Mouse (Mus musculus) neural tube, embryonic 15.5 days (tissue): ENCODE measurements around the gene Hopx. TPM values are rescaled to one million over a fixed set of nuclear protein-coding genes. Genes with fewer than 3 reads are reported as not detected.

Experiments
- ATAC-seq: fragments of 200-750 bp; cut with Nextera tagmentation; 2 replicates; pipeline ENCODE4 v1.8.0; 2017; ENCODE audit warnings: mild to moderate bottlenecking, moderate TSS enrichment, moderate library complexity; ENCODE audit not compliant: low FRiP score
- H3K27ac ChIP-seq: fragments of 300-500 bp; sonication (generic); replicated peaks from 2 replicates; pipeline ENCODE4 v1.5.1; 2015; ENCODE audit warnings: mild to moderate bottlenecking, inconsistent platforms
- H3K27me3 ChIP-seq: fragments of 300-500 bp; sonication (generic); replicated peaks from 2 replicates; pipeline ENCODE4 v1.6.1; 2015; ENCODE audit warnings: inconsistent platforms
- H3K36me3 ChIP-seq: fragments of 300-500 bp; sonication (generic); 2 replicates; pipeline ENCODE4 v1.6.1; 2015; ENCODE audit warnings: inconsistent platforms
- H3K4me1 ChIP-seq: fragments of 300-500 bp; sonication (generic); 2 replicates; pipeline ENCODE4 v1.6.1; 2015; ENCODE audit warnings: inconsistent platforms
- H3K4me2 ChIP-seq: fragments of 300-500 bp; sonication (generic); 2 replicates; pipeline ENCODE4 v1.6.1; 2015; ENCODE audit warnings: inconsistent platforms, mild to moderate bottlenecking, moderate library complexity
- H3K4me3 ChIP-seq: fragments of 300-500 bp; sonication (generic); replicated peaks from 2 replicates; pipeline ENCODE4 v1.5.1; 2015; ENCODE audit warnings: mild to moderate bottlenecking, inconsistent platforms
- H3K9ac ChIP-seq: fragments of 300-500 bp; sonication (generic); replicated peaks from 2 replicates; pipeline ENCODE4 v1.6.1; 2015; ENCODE audit warnings: mild to moderate bottlenecking, inconsistent platforms
- H3K9me3 ChIP-seq: fragments of 300-500 bp; sonication (generic); replicated peaks from 2 replicates; pipeline ENCODE4 v1.6.1; 2016; ENCODE audit warnings: inconsistent platforms
- WGBS: fragments of 180-500 bp; shearing (Covaris S2); methylation state at CpG from one replicate; pipeline ENCODE4 v1.1.7; 2015; ENCODE audit warnings: mixed read lengths; 5-methylcytosine and 5-hydroxymethylcytosine counted together
- polyA plus RNA-seq: library from polyadenylated mRNA; unstranded; fragments of >200 nt; fragmentation: Nextera tagmentation; extraction: Ambion mirVana; gene quantifications from 2 replicates; pipeline ENCODE4 v1.2.1, GENCODE M21; 2015

Hopx gene
- polyA plus RNA-seq, 1 experiment from 2014 or later = 12.2 TPM

DNA sequence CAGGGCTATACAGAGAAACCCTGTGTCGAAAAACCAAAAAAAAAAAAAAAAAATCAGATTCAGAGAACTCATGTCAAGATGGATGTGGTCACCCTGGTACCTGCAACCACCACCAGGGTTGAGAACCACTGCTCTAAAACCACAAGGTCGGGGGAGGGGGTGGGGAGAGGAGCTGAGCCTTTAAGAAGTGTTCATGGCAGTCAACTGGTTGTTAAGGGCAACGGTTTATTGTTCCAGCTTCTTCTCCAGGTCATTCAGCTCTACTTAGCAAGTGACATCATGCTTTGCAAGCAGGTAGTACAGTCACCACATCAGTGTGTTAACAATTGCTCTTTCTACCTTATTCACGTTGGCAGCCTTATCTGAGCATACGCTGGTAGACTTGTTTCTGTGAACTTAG is 29.7 kb upstream of the Hopx start:
- Histone ChIP-seq H3K27ac (no peak overlapping the region), H3K9me3 (no peaks in the 10 kb centered on the region), H3K4me3 (no peak overlapping the region), H3K36me3 (no peaks in the 10 kb centered on the region), H3K9ac (no peak overlapping the region), H3K4me2 (no peak overlapping the region), H3K27me3 (no peaks in the 10 kb centered on the region), H3K4me1 (peaks cover 15% of the 10 kb centered on the region)
- WGBS = 74% methylated on average over 5 of the region's 5 CpGs
- no peak for ATAC-seq

GRCm38 (mm10) chr5:77143076-77143475 is 28.2 kb upstream of the Hopx start:
- Histone ChIP-seq H3K36me3 (no peaks in the 10 kb centered on the region), H3K9ac (no peak overlapping the region), H3K4me2 (no peak overlapping the region), H3K27me3 (no peaks in the 10 kb centered on the region), H3K4me1 (peaks cover 19% of the 10 kb centered on the region), H3K9me3 (no peaks in the 10 kb centered on the region), H3K27ac (no peak overlapping the region), H3K4me3 (no peak overlapping the region)
- ATAC-seq = no peak
- 89% methylated on average over 3 of the region's 3 CpGs for WGBS

DNA sequence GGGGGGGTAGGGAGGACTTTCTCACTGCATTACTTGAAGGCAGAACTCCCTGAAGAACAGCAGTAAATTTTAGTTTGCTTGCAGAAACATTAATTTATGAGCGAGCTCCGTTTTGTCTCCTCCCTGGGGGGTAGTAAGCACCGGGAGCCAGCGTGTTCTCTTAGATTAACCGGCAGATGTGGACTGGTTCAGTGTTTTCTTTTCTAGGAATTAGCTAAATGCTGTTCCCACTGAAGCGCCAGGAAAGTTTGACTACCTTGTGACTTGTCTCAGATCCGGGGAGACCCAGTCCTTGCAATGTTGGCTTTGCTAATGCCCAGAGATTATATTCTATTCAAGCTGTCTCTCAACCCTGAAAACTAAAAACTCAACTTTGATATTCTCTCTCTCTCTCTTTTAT is 26.4 kb upstream of the Hopx start:
- WGBS = 26% methylated on average over 7 of the region's 7 CpGs
- Histone ChIP-seq H3K4me1 (peaks cover 26% of the 10 kb centered on the region), H3K4me2 (no peak overlapping the region), H3K9me3 (no peaks in the 10 kb centered on the region), H3K4me3 (no peak overlapping the region), H3K9ac (no peak overlapping the region), H3K27ac (no peak overlapping the region), H3K36me3 (no peaks in the 10 kb centered on the region), H3K27me3 (no peaks in the 10 kb centered on the region)
- ATAC-seq = no peak

DNA sequence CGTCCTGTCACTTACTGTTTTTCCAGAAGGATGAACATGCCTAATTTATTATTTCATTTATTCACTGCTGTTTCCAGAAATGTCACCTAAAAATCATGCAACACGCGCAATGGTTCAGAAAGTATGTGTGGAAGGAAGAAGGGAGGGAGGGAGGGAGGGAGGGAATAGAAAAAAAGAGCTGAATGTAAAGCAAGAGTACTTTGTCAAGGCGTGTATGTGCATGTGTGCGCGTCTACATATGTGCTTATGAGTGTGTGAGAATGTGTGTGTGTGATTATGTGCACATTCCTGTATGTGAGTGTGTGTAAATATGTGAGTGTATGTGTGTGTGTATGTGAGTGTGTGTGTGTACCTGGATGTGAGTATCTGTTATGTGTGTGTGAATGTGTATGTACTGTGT is 25.9 kb upstream of the Hopx start:
- Histone ChIP-seq H3K4me1 (peaks cover 26% of the 10 kb centered on the region), H3K36me3 (no peaks in the 10 kb centered on the region), H3K4me2 (no peak overlapping the region), H3K9ac (no peak overlapping the region), H3K27me3 (no peaks in the 10 kb centered on the region), H3K9me3 (no peaks in the 10 kb centered on the region), H3K4me3 (no peak overlapping the region), H3K27ac (no peak overlapping the region)
- ATAC-seq = no peak
- 82% methylated on average over 6 of the region's 6 CpGs for WGBS

- WGBS = 35% methylated on average over 6 of the region's 6 CpGs
Measured at GRCm38 (mm10) chr5:77140108-77140507, 25.2 kb upstream of the Hopx start.

GRCm38 (mm10) chr5:77137701-77138265 is 22.9 kb upstream of the Hopx start:
- peak; percentile 67 for ATAC-seq
- Histone ChIP-seq H3K9me3 (no peaks in the 10 kb centered on the region), H3K36me3 (no peaks in the 10 kb centered on the region), H3K4me2 (no peak overlapping the region), H3K27me3 (no peaks in the 10 kb centered on the region), H3K9ac (no peak overlapping the region), H3K4me1 (peaks cover 26% of the 10 kb centered on the region), H3K4me3 (no peak overlapping the region), H3K27ac (peak overlapping the region; percentile 70)
- WGBS = 30% methylated on average over 8 of the region's 8 CpGs

More at GRCm38 (mm10) chr5:77140108-77140507, 25.2 kb upstream of the Hopx start:
- no peak overlapping the region for H3K9ac ChIP-seq
- no peaks in the 10 kb centered on the region for H3K27me3 ChIP-seq
- H3K9me3 ChIP-seq = no peaks in the 10 kb centered on the region
- H3K27ac ChIP-seq = no peak overlapping the region
- ATAC-seq = no peak
- peak overlapping the region; percentile 13; the same call in 1 of the 2 replicates for H3K4me2 ChIP-seq
- H3K4me1 ChIP-seq = peaks cover 26% of the 10 kb centered on the region
- no peaks in the 10 kb centered on the region for H3K36me3 ChIP-seq
- H3K4me3 ChIP-seq = no peak overlapping the region

DNA sequence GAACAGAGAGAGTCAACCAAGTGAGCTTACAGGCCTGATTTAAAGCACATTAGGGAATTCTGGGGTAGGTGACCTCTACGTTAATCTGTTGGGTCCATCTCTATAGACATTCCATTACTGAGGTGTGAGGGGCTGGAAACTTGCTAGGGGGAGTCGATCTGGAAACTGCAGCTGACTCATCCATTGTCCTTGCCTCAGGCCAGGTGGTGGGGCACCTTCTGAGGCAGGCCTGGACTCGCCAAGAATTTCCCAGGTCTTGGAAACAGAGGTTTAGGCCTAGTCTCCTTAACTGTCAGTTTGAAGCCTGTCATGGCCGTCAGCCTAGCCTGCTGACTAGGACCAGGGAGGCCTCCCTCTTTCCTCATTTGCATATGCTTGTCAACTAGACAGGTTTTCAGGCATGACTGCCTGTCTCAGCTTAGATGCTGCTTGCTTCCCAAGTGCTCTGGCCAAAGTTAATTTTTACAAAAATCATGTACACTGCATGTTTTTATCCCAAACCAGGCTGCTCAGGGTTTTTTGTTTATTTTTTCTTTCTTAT is 21.8 kb upstream of the Hopx start:
- H3K27me3 ChIP-seq = no peaks in the 10 kb centered on the region
- ATAC-seq = no peak

DNA sequence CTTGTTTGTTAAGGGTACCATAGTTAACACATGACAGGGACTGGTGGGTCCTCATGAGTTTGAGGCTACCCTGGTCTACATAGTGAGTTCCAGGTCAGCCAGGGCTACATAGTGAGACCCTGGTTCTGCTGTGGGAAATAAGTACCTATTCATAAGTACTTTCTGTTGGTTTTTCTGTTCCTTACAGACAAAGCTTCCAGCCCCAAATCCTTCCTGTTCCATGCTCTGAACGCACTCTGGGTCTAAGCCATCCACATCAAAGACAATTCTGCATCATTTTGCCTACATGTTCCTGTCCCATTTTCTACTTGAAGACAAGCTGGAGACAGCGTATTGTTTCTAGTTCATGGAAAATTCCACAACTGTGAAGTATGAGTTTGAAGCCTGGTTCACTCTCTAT is 20.0 kb upstream of the Hopx start:
- Histone ChIP-seq H3K4me2 (no peak overlapping the region), H3K36me3 (no peaks in the 10 kb centered on the region), H3K9me3 (no peaks in the 10 kb centered on the region), H3K4me3 (no peak overlapping the region), H3K27ac (no peak overlapping the region), H3K4me1 (peaks cover 12% of the 10 kb centered on the region), H3K9ac (no peak overlapping the region), H3K27me3 (no peaks in the 10 kb centered on the region)
- no peak for ATAC-seq
- WGBS = 93% methylated on average over 2 of the region's 2 CpGs

More for the DNA sequence above, 21.8 kb upstream of the Hopx start:
- Histone ChIP-seq H3K27ac (no peak overlapping the region), H3K4me3 (no peak overlapping the region), H3K9me3 (no peaks in the 10 kb centered on the region), H3K36me3 (no peaks in the 10 kb centered on the region), H3K4me2 (no peak overlapping the region), H3K9ac (no peak overlapping the region), H3K4me1 (peaks cover 26% of the 10 kb centered on the region)
- WGBS = 71% methylated on average over 4 of the region's 4 CpGs

DNA sequence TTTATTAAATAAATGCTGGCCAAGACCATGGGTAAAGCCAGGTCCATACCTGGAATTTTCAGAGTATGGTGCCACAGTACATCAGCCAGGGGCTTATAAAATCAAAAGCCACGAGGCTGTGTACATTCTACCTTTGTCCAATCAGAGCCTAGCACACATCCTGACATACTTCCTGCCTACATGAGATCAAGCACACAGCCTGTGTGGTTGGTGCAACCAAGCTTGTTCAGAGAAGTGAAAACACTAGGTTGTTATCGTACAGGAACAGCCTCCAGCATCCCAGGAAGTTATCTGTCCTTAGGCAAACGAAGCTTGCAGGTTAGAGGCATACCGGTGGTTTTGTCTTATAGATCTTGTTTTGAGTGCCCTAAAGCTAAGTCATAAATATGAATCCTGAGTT is 19.5 kb upstream of the Hopx start:
- Histone ChIP-seq H3K9ac (no peak overlapping the region), H3K27me3 (no peaks in the 10 kb centered on the region), H3K4me3 (no peak overlapping the region), H3K9me3 (no peaks in the 10 kb centered on the region), H3K27ac (no peak overlapping the region), H3K4me2 (no peak overlapping the region), H3K4me1 (peaks cover 9% of the 10 kb centered on the region), H3K36me3 (no peaks in the 10 kb centered on the region)
- no peak for ATAC-seq
- 80% methylated on average over 4 of the region's 4 CpGs for WGBS

DNA sequence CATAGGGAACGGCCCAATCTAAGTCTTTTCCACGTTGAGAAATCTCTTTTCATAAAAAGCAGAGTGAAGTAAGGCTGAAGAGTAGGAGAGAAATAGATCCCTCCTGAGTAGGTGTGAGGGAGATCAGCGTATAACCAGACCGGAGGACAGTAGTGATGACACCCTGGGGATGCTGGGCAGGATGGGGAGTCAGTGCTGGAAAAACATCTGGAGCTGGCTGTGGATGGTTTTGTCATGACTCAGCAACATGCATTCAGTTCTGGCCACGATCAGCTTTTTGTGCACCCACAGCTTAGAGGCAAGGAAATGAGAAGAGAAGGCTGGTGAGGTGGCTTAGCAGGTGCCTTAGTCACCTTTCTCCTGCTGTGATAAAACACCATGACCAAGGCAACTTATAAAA is 19.0 kb upstream of the Hopx start:
- no peak for ATAC-seq
- no peak overlapping the region for H3K4me3 ChIP-seq
- 65% methylated on average over 5 of the region's 5 CpGs for WGBS
- H3K9me3 ChIP-seq = no peaks in the 10 kb centered on the region
- H3K36me3 ChIP-seq = no peaks in the 10 kb centered on the region
- H3K4me2 ChIP-seq = no peak overlapping the region
- no peak overlapping the region for H3K27ac ChIP-seq
- no peak overlapping the region for H3K9ac ChIP-seq
- peaks cover 7% of the 10 kb centered on the region for H3K4me1 ChIP-seq
- no peaks in the 10 kb centered on the region for H3K27me3 ChIP-seq

DNA sequence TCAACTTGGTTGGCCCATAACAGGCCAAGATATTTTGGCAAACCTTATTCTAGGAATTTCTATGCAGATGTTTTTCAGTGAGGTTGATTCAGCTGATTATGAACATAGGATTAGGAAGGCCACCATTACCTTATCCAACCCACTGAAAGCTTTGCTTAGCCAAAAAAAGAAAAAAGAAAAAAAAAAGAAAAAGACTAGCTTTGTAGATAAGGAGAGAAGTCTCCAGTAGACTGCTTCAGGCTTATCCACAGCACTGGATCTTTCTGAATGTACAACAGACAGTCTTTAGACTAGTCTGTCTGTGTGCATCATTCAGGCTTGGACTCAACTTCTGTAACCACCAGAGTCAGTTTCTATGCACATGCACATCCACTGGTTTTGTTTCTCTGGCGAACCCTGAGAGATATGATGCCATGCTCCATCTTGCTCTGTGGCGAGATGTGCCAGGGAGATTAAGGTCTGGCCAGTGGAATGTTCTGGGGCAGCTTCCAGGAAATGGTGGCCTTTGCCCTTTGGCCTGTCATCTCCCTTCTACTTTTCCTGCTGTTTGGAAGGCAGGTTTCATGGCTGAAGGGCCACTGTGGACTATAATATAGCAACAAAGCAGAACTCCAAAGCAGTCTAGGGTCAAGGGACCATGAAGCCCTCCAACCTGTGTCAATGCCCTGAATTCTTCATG is 17.7 kb upstream of the Hopx start:
- Histone ChIP-seq H3K36me3 (no peaks in the 10 kb centered on the region), H3K4me1 (peaks cover 2% of the 10 kb centered on the region; the same call in 1 of the 2 replicates), H3K27ac (no peak overlapping the region), H3K9me3 (no peaks in the 10 kb centered on the region), H3K9ac (no peak overlapping the region), H3K4me2 (no peak overlapping the region), H3K4me3 (no peak overlapping the region), H3K27me3 (no peaks in the 10 kb centered on the region)
- no peak for ATAC-seq
- 91% methylated on average over 2 of the region's 2 CpGs for WGBS

DNA sequence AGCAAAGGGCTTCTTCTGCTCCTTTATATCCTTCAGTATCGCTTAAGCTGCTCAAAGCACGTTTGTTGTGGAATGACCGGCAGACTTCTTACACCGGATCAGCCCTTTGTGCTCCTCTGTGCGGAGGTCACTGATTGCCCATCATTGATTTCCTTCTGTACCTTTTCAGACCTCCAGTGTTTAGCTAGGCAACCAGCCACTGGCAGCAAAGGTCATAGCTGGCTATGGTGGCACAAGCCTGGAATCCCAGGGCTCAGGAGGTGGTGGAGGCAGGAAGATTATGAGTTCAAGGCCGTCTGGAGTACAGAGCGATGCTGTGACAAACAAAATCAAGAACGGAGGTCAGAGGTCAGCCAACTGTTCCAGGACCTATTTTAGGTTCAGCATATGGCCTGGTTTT is 17.0 kb upstream of the Hopx start:
- no peaks in the 10 kb centered on the region for H3K9me3 ChIP-seq
- H3K27ac ChIP-seq = no peak overlapping the region
- no peak for ATAC-seq
- no peaks in the 10 kb centered on the region for H3K36me3 ChIP-seq
- H3K4me1 ChIP-seq = no peaks in the 10 kb centered on the region
- H3K9ac ChIP-seq = no peak overlapping the region
- no peak overlapping the region for H3K4me3 ChIP-seq
- no peak overlapping the region for H3K4me2 ChIP-seq
- H3K27me3 ChIP-seq = no peaks in the 10 kb centered on the region
- 94% methylated on average over 8 of the region's 8 CpGs for WGBS
